Mouse (Mus musculus): Measurements from ENCODE around the gene Itga11.
"Not testable (repeated sequence)": the region's sequence is repeated elsewhere in the genome, so short reads cannot be mapped to it uniquely, and the experiment has no call there.

Itga11 gene

GRCm38 (mm10) chr9:62817828-62818614 is 140.4 kb downstream of the Itga11 start:
- DNase-seq (ENCODE audit: low spot score in 2 of 2) = no peak

- DNase-seq (ENCODE audit: low spot score in 2 of 2) = no peak
Observed at GRCm38 (mm10) chr9:62819494-62819893, 141.9 kb downstream of the Itga11 start.

- DNase-seq (ENCODE audit: low spot score in 2 of 2) = not testable (repeated sequence)
Observed at GRCm38 (mm10) chr9:62819910-62820309, 142.3 kb downstream of the Itga11 start.

GRCm38 (mm10) chr9:62820829-62821228 is 143.2 kb downstream of the Itga11 start:
- DNase-seq (ENCODE audit: low spot score in 2 of 2) = no peak

GRCm38 (mm10) chr9:62821811-62822210 is 144.2 kb downstream of the Itga11 start:
- no peak for DNase-seq (ENCODE audit: low spot score in 2 of 2)

GRCm38 (mm10) chr9:62825791-62826393 is 148.3 kb downstream of the Itga11 start:
- no peak for DNase-seq (ENCODE audit: low spot score in 2 of 2)

GRCm38 (mm10) chr9:62826456-62826855 is 148.8 kb downstream of the Itga11 start:
- no peak for DNase-seq (ENCODE audit: low spot score in 2 of 2)

- DNase-seq (ENCODE audit: low spot score in 2 of 2) = peak in 1 of 2 experiments; percentile 58
Observed at GRCm38 (mm10) chr9:62827939-62828652, 150.5 kb downstream of the Itga11 start.

- peak; percentile 93 to 97 for DNase-seq (ENCODE audit: low spot score in 2 of 2)
Observed at GRCm38 (mm10) chr9:62828662-62829086, 151.0 kb downstream of the Itga11 start.

GRCm38 (mm10) chr9:62829877-62830276 is 152.3 kb downstream of the Itga11 start:
- no peak for DNase-seq (ENCODE audit: low spot score in 2 of 2)

All from spleen, postnatal 4 days (tissue).